Mouse (Mus musculus): ENCODE data around the gene Arpc5. TPM values are rescaled to one million over a fixed set of nuclear protein-coding genes. Genes with fewer than 3 reads are reported as not detected.
"Not testable (repeated sequence)": the region's sequence is repeated elsewhere in the genome, so short reads cannot be mapped to it uniquely, and the experiment has no call there.

Gene Arpc5
- total RNA-seq (2022) = 10 to 100 TPM; 70.5 to 87.7 (median 83.5) TPM

- DNase-seq (ENCODE audit: low spot score in 2 of 2) = peak; percentile 87 to 96
Measured at GRCm38 (mm10) chr1:152766032-152766772, at the start of gene Arpc5, which contains the start of gene Rgl1. Gene Arpc5 (plus strand): TSS chr1:152766542. Gene Rgl1 (minus strand): TSS chr1:152766351.

- no peak for DNase-seq (ENCODE audit: low spot score in 2 of 2)
Measured at GRCm38 (mm10) chr1:152717329-152717728, 49.0 kb upstream of the Arpc5 start.

- no peak for DNase-seq (ENCODE audit: low spot score in 2 of 2)
Measured at GRCm38 (mm10) chr1:152718200-152718599, 48.1 kb upstream of the Arpc5 start.

- no peak for DNase-seq (ENCODE audit: low spot score in 2 of 2)
Measured at GRCm38 (mm10) chr1:152720969-152721368, 45.4 kb upstream of the Arpc5 start.

GRCm38 (mm10) chr1:152721535-152722198, 44.7 kb upstream of the Arpc5 start:
- no peak for DNase-seq (ENCODE audit: low spot score in 2 of 2)

- no peak for DNase-seq (ENCODE audit: low spot score in 2 of 2)
Measured at GRCm38 (mm10) chr1:152724286-152724685, 42.1 kb upstream of the Arpc5 start.

- DNase-seq (ENCODE audit: low spot score in 2 of 2) = no peak
Measured at GRCm38 (mm10) chr1:152726095-152726494, 40.2 kb upstream of the Arpc5 start.

- no peak for DNase-seq (ENCODE audit: low spot score in 2 of 2)
Measured at GRCm38 (mm10) chr1:152727604-152728236, 38.6 kb upstream of the Arpc5 start.

- DNase-seq (ENCODE audit: low spot score in 2 of 2) = no peak
Measured at GRCm38 (mm10) chr1:152738793-152739192, 27.5 kb upstream of the Arpc5 start.

GRCm38 (mm10) chr1:152739374-152739773, 27.0 kb upstream of the Arpc5 start:
- no peak for DNase-seq (ENCODE audit: low spot score in 2 of 2)

GRCm38 (mm10) chr1:152743095-152743826, 23.1 kb upstream of the Arpc5 start:
- DNase-seq (ENCODE audit: low spot score in 2 of 2) = no peak

- DNase-seq (ENCODE audit: low spot score in 2 of 2) = peak; percentile 45 to 67
Measured at GRCm38 (mm10) chr1:152746426-152746825, 19.9 kb upstream of the Arpc5 start.

GRCm38 (mm10) chr1:152749276-152749675, 17.1 kb upstream of the Arpc5 start:
- no peak for DNase-seq (ENCODE audit: low spot score in 2 of 2)

GRCm38 (mm10) chr1:152750312-152750965, 15.9 kb upstream of the Arpc5 start, which contains the start of gene Apobec4:
Gene Apobec4 (plus strand): TSS chr1:152750551.
- DNase-seq (ENCODE audit: low spot score in 2 of 2) = peak in 1 of 2 experiments; percentile 67

- no peak for DNase-seq (ENCODE audit: low spot score in 2 of 2)
Measured at GRCm38 (mm10) chr1:152761791-152762190, 4.6 kb upstream of the Arpc5 start.

GRCm38 (mm10) chr1:152766804-152767748, 734 bp downstream of the Arpc5 start:
- DNase-seq (ENCODE audit: low spot score in 2 of 2) = peak in 1 of 2 experiments; percentile 27

GRCm38 (mm10) chr1:152767749-152768488, 1.6 kb downstream of the Arpc5 start:
- DNase-seq (ENCODE audit: low spot score in 2 of 2) = peak; percentile 63 to 79

- DNase-seq (ENCODE audit: low spot score in 2 of 2) = no peak
Measured at GRCm38 (mm10) chr1:152771016-152771415, 4.7 kb downstream of the Arpc5 start.

GRCm38 (mm10) chr1:152774601-152775000, 8.3 kb downstream of the Arpc5 start:
- not testable (repeated sequence) for DNase-seq (ENCODE audit: low spot score in 2 of 2)
